Mouse (Mus musculus): Measurements from ENCODE around the gene Efna2. TPM values are rescaled to one million over a fixed set of nuclear protein-coding genes. Genes with fewer than 3 reads are reported as not detected.

Efna2 gene
- total and polyA plus RNA-seq, 3 experiments, result 0.23 to 1.5 (median 0.86) TPM

DNA sequence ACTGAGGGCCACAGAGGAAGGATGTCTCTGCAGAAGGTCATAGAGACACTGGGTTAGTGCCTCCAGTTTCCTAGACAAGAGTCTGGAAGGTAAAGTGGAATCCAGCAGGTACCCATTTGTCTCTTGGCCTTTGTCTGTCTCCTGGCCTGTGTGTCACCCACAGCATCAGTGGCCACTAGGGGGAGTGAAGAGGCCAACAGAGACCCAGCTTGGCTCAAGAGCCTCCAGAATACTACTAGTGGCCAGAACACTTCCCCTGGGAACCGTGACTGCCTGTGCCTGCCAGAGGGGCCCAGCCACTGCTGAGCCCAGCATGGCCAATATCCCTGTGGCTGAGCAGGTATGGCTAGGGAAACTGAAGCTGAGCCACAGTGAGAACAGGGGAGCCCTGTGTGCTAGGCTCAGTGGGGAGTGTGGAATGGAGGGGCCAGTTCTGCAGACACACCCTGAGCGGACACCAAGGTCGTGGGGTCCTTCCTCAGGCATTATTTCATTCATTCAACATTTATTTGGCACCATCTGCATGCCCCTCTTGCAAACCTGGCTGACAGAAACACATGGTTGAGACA is 20.2 kb downstream of the Efna2 start:
- dilution Hi-C loops (cut with MboI; ENCODE audit: extremely low pct_ligation_motif_present, extremely low pct_unique_long_range_greater_than_20kb, low sequenced_read_pairs), result no loop called here
- peak; percentile 84 to 96 for TF ChIP-seq CTCF (conservative IDR thresholded peaks at IDR 0.05 in 1 of 2, IDR thresholded peaks at IDR 0.05 in 1 of 2; ENCODE audit: low read depth in 2 of 2, low read length in 2 of 2)
- no peak for TF ChIP-seq MXI1 (IDR thresholded peaks at IDR 0.05; ENCODE audit: low read depth, low read length)
- TF ChIP-seq MAZ (IDR thresholded peaks at IDR 0.05; ENCODE audit: low read depth, low read length), result no peak
- peak; percentile 72 for TF ChIP-seq RAD21 (IDR thresholded peaks at IDR 0.05; ENCODE audit: low read depth, low read length)
- TF ChIP-seq MEF2A (IDR thresholded peaks at IDR 0.05; ENCODE audit: borderline replicate concordance, low read depth, low read length), result no peak
- TF ChIP-seq CHD2 (IDR thresholded peaks at IDR 0.05; ENCODE audit: low read length), result no peak
- no peak for TF ChIP-seq GABPA (IDR thresholded peaks at IDR 0.05; ENCODE audit: insufficient replicate concordance, low read depth, low read length)
- TF ChIP-seq ZNF384 (IDR thresholded peaks at IDR 0.05; ENCODE audit: low read depth, low read length), result no peak
- TF ChIP-seq SMC3 (IDR thresholded peaks at IDR 0.05; ENCODE audit: low read depth, low read length), result peak; percentile 88
- TF ChIP-seq MYC (IDR thresholded peaks at IDR 0.05; ENCODE audit: low read depth, low read length), result no peak
- no peak for TF ChIP-seq E2F4 (IDR thresholded peaks at IDR 0.05; ENCODE audit: insufficient replicate concordance, low read depth, low read length)
- TF ChIP-seq CHD1 (IDR thresholded peaks at IDR 0.05; ENCODE audit: low read depth, low read length), result no peak
- no peak for TF ChIP-seq UBTF (IDR thresholded peaks at IDR 0.05; ENCODE audit: low read depth, low read length)
- no peak for TF ChIP-seq NELFE (IDR thresholded peaks at IDR 0.05; ENCODE audit: low read depth, low read length)
- no peak for TF ChIP-seq JUN (IDR thresholded peaks at IDR 0.05; ENCODE audit: insufficient read depth, low read depth, low read length)
- TF ChIP-seq ZKSCAN1 (IDR thresholded peaks at IDR 0.05; ENCODE audit: borderline replicate concordance, low read depth, low read length), result no peak
- no peak for TF ChIP-seq PAX5 (IDR thresholded peaks at IDR 0.05; ENCODE audit: low read length)
- TF ChIP-seq TBP (conservative IDR thresholded peaks at IDR 0.05; ENCODE audit: low read depth, low read length), result no peak
- no peak for TF ChIP-seq RCOR1 (conservative IDR thresholded peaks at IDR 0.05; ENCODE audit: low read depth, low read length)

GRCm38 (mm10) chr10:80200485-80200884 is 21.2 kb downstream of the Efna2 start:
- no peak overlapping the region for H3K27ac ChIP-seq (ENCODE audit: insufficient read depth, low read depth)
- peaks cover 2 to 4% of the 10 kb centered on the region in 2 experiments; a peak in 2 of 4 replicates for H3K4me1 ChIP-seq (ENCODE audit: control insufficient read depth in 1 of 2, insufficient read depth in 2 of 2)
- H3K79me2 ChIP-seq (replicated peaks; ENCODE audit: control insufficient read depth, extremely low read depth, insufficient read depth, poor library complexity, severe bottlenecking), result no peaks in the 10 kb centered on the region
- H3K36me3 ChIP-seq (replicated peaks in 1 of 2; ENCODE audit: control insufficient read depth in 1 of 2, insufficient read depth in 1 of 2, low read length in 1 of 2), result no peaks in the 10 kb centered on the region
- in situ Hi-C loops (cut with MboI; ENCODE audit: low pct_ligation_motif_present, low pct_unique_long_range_greater_than_20kb, low sequenced_read_pairs), result no loop called here
- peaks cover 55% of the 10 kb centered on the region for H3K27me3 ChIP-seq (replicated peaks)
- DNase-seq (ENCODE audit: extremely low read depth), result no peak
- TF ChIP-seq SMC3 (IDR thresholded peaks at IDR 0.05; ENCODE audit: low read depth, low read length) (no peak), ZKSCAN1 (IDR thresholded peaks at IDR 0.05; ENCODE audit: borderline replicate concordance, low read depth, low read length) (no peak), USF2 (conservative IDR thresholded peaks at IDR 0.05; ENCODE audit: low read depth, low read length) (no peak), POLR2A (IDR thresholded peaks at IDR 0.05; ENCODE audit: low read depth, low read length) (no peak), UBTF (IDR thresholded peaks at IDR 0.05; ENCODE audit: low read depth, low read length) (no peak), NRF1 (IDR thresholded peaks at IDR 0.05; ENCODE audit: low read depth, low read length) (no peak), KAT2A (IDR thresholded peaks at IDR 0.05; ENCODE audit: insufficient replicate concordance, low read length) (no peak), CTCF (conservative IDR thresholded peaks at IDR 0.05 in 1 of 2, IDR thresholded peaks at IDR 0.05 in 1 of 2; ENCODE audit: low read depth in 2 of 2, low read length in 2 of 2) (no peak), USF1 (IDR thresholded peaks at IDR 0.05; ENCODE audit: low read depth, low read length) (no peak), CHD2 (IDR thresholded peaks at IDR 0.05; ENCODE audit: low read length) (no peak), MEF2A (IDR thresholded peaks at IDR 0.05; ENCODE audit: borderline replicate concordance, low read depth, low read length) (no peak), E2F4 (IDR thresholded peaks at IDR 0.05; ENCODE audit: insufficient replicate concordance, low read depth, low read length) (no peak), JUN (IDR thresholded peaks at IDR 0.05; ENCODE audit: insufficient read depth, low read depth, low read length) (no peak), TBP (conservative IDR thresholded peaks at IDR 0.05; ENCODE audit: low read depth, low read length) (no peak), HCFC1 (IDR thresholded peaks at IDR 0.05; ENCODE audit: low read depth, low read length) (no peak), GABPA (IDR thresholded peaks at IDR 0.05; ENCODE audit: insufficient replicate concordance, low read depth, low read length) (no peak), EP300 (IDR thresholded peaks at IDR 0.05; ENCODE audit: low read length) (no peak)
- dilution Hi-C loops (cut with MboI; ENCODE audit: extremely low pct_ligation_motif_present, extremely low pct_unique_long_range_greater_than_20kb, low sequenced_read_pairs), result no loop called here
- no peak overlapping the region for H3K4me3 ChIP-seq (replicated peaks in 1 of 3; ENCODE audit: low read depth in 2 of 3, low read length in 2 of 3, poor library complexity in 1 of 3)
- no peak overlapping the region for H3K4me2 ChIP-seq (ENCODE audit: insufficient read depth, low read depth, poor library complexity, severe bottlenecking)
- H3K9ac ChIP-seq (ENCODE audit: insufficient read depth, low read depth), result no peak overlapping the region
- no peaks in the 10 kb centered on the region for H3K9me3 ChIP-seq (replicated peaks; ENCODE audit: low read length)

More for the DNA sequence above, 20.2 kb downstream of the Efna2 start:
- DNase-seq (ENCODE audit: extremely low read depth), result peak; percentile 87
- no peak overlapping the region for H3K4me2 ChIP-seq (ENCODE audit: insufficient read depth, low read depth, poor library complexity, severe bottlenecking)
- no peak overlapping the region for H3K4me3 ChIP-seq (replicated peaks in 1 of 3; ENCODE audit: low read depth in 2 of 3, low read length in 2 of 3, poor library complexity in 1 of 3)
- H3K9ac ChIP-seq (ENCODE audit: insufficient read depth, low read depth), result no peak overlapping the region
- H3K4me1 ChIP-seq (ENCODE audit: control insufficient read depth in 1 of 2, insufficient read depth in 2 of 2), result peaks cover 2 to 4% of the 10 kb centered on the region in 2 experiments; a peak in 2 of 4 replicates
- H3K27me3 ChIP-seq (replicated peaks), result peaks cover 53% of the 10 kb centered on the region
- H3K36me3 ChIP-seq (replicated peaks in 1 of 2; ENCODE audit: control insufficient read depth in 1 of 2, insufficient read depth in 1 of 2, low read length in 1 of 2), result no peaks in the 10 kb centered on the region
- H3K79me2 ChIP-seq (replicated peaks; ENCODE audit: control insufficient read depth, extremely low read depth, insufficient read depth, poor library complexity, severe bottlenecking), result no peaks in the 10 kb centered on the region
- no peak overlapping the region for H3K27ac ChIP-seq (ENCODE audit: insufficient read depth, low read depth)
- in situ Hi-C loops (cut with MboI; ENCODE audit: low pct_ligation_motif_present, low pct_unique_long_range_greater_than_20kb, low sequenced_read_pairs), result no loop called here
- H3K9me3 ChIP-seq (replicated peaks; ENCODE audit: low read length), result no peaks in the 10 kb centered on the region

All from CH12.LX (cell line).